Mouse (Mus musculus) G1E-ER4 (cell line): Measurements from ENCODE around the gene Nenf. TPM values are rescaled to one million over a fixed set of nuclear protein-coding genes. Genes with fewer than 3 reads are reported as not detected.

Source experiments
- GATA1 ChIP-seq: IDR thresholded peaks from one replicate; pipeline ENCODE4 v1.8.0; 2012; ENCODE audit warnings: low read length, inconsistent platforms
- polyA plus RNA-seq: library from polyadenylated mRNA; stranded (reverse); fragments of >175 nt; gene quantifications from 2 replicates; pipeline ENCODE4 v1.2.3, GENCODE M21; 2012

Nenf gene
- 60.6 and 73.3 TPM in 2 replicates for polyA plus RNA-seq

GRCm38 (mm10) chr1:191317591-191318196 is at the start of gene Nenf:
Gene Nenf (minus strand): TSS chr1:191318194.
- TF ChIP-seq GATA1 = no peak

- TF ChIP-seq GATA1 = no peak
Observed at GRCm38 (mm10) chr1:191364477-191364876, 46.5 kb upstream of the Nenf start.

- TF ChIP-seq GATA1 = no peak
Observed at GRCm38 (mm10) chr1:191362412-191362811, 44.4 kb upstream of the Nenf start.

- TF ChIP-seq GATA1 = no peak
Observed at GRCm38 (mm10) chr1:191359478-191359877, 41.5 kb upstream of the Nenf start.

- TF ChIP-seq GATA1 = no peak
Observed at GRCm38 (mm10) chr1:191356936-191357335, 38.9 kb upstream of the Nenf start.

- TF ChIP-seq GATA1 = no peak
Observed at GRCm38 (mm10) chr1:191353836-191354235, 35.8 kb upstream of the Nenf start.

- TF ChIP-seq GATA1 = no peak
Observed at GRCm38 (mm10) chr1:191352786-191353488, 34.9 kb upstream of the Nenf start.

GRCm38 (mm10) chr1:191350355-191350754 is 32.4 kb upstream of the Nenf start:
- no peak for TF ChIP-seq GATA1

- no peak for TF ChIP-seq GATA1
Observed at GRCm38 (mm10) chr1:191349486-191350037, 31.6 kb upstream of the Nenf start.

GRCm38 (mm10) chr1:191348996-191349395 is 31.0 kb upstream of the Nenf start:
- no peak for TF ChIP-seq GATA1

GRCm38 (mm10) chr1:191348592-191348991 is 30.6 kb upstream of the Nenf start:
- no peak for TF ChIP-seq GATA1

- no peak for TF ChIP-seq GATA1
Observed at GRCm38 (mm10) chr1:191347602-191348001, 29.6 kb upstream of the Nenf start.

- no peak for TF ChIP-seq GATA1
Observed at GRCm38 (mm10) chr1:191340530-191340929, 22.5 kb upstream of the Nenf start.

GRCm38 (mm10) chr1:191339876-191340275 is 21.9 kb upstream of the Nenf start:
- no peak for TF ChIP-seq GATA1

GRCm38 (mm10) chr1:191334500-191334899 is 16.5 kb upstream of the Nenf start:
- no peak for TF ChIP-seq GATA1

- no peak for TF ChIP-seq GATA1
Observed at GRCm38 (mm10) chr1:191330356-191330755, 12.4 kb upstream of the Nenf start.

GRCm38 (mm10) chr1:191328019-191328441 is 10.0 kb upstream of the Nenf start:
- no peak for TF ChIP-seq GATA1
